Mouse (Mus musculus): ENCODE data around the gene Tyw1.

DNA sequence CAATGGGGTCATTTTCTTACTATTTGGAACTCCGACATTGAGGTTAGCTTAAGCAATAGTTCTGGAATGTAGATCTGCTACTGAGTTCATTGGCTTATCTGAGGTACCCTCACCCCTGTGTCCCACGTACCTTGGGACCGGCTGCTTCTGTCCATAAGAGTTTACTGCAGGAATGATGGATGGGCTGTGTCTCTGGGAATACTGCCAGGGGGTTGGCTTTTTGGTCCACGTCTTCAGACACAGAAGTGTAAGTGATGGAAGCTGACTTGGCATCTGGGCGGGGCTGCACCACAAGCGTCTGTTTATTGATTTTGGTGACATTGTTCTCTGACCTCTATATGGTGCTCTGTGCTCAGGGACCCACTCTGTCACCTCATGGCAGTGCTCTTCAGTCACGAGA is 55.4 kb downstream of the Tyw1 start:
- TF ChIP-seq CTCF (IDR thresholded peaks at IDR 0.05; ENCODE audit: low read depth, low read length) (no peak), POLR2A (IDR thresholded peaks at IDR 0.05; ENCODE audit: borderline replicate concordance, low read depth, low read length) (no peak)
